Mouse (Mus musculus) lung, postnatal 0 days (tissue): Measurements from ENCODE around the gene Upk2.

ENCODE experiments used
- CTCF ChIP-seq: IDR thresholded peaks from 2 replicates; pipeline ENCODE4 v1.5.1; 2016; ENCODE audit warnings: antibody characterized with exemption, mild to moderate bottlenecking
- EP300 ChIP-seq: IDR thresholded peaks from 2 replicates; pipeline ENCODE4 v1.6.1; 2016; ENCODE audit warnings: antibody characterized with exemption, mild to moderate bottlenecking, control low read depth

DNA sequence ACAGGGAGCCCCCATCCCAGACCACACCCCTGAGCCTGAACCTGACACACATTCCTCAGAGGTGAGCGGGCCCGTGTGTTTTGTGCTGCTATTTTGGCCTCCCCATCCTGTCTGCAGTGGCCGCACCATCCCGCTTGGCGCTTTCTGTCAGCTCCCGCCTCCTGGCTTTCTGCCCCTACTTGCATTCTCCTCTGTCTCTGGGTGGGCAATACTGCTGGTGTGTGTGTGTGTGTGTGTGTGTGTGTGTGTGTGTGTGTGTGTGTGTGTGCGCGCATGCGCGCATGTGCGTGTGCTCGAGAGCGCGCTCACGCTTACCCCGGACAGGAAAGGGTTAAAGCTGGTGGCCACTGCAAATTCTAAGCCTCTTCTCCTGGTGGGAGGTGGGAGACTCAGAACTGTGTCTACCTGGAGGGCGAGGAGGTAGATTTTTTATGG is 34.9 kb upstream of the Upk2 start:
- TF ChIP-seq CTCF (peak; percentile 22; the same call in 1 of the 2 replicates), EP300 (no peak)
